Mouse (Mus musculus): ENCODE measurements around the gene Abca3. TPM values are rescaled to one million over a fixed set of nuclear protein-coding genes. Genes with fewer than 3 reads are reported as not detected.
"Not testable (repeated sequence)": the region's sequence is repeated elsewhere in the genome, so short reads cannot be mapped to it uniquely, and the experiment has no call there.

Abca3 gene
- polyA plus RNA-seq, 1 experiment from 2014 or later = 9.4 TPM

DNA sequence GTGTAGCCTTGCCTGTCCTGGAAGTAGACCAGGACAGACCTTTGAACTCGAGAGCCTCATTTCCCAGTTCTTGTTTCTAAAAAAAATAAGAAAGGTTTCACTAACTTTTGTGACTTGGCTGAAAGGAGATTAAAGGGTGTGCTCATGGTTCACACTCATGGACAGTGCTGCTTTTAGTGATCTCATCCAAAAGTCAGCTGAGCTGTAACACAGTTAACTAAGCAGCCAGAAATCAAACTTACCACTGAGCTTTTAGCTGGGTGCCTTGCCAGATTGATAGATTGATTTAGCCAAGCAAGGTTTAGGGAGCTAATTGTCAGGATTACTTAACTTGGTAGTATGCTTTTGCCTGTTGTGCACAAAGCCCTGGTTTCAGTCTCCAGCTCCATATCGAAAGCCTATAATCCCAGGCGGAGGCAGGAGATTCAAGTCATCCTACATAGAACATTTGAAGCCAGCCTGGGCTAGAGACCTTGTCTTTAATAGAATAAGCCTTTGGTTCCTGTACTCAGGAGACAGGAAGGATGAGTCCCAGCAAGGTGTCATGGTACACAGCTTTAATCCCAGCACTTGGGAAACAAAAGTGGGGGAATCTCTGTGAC, 64.4 kb downstream of the Abca3 start:
- Histone ChIP-seq H3K4me3 (peak overlapping the region; percentile 98), H3K27me3 (replicated peaks) (no peaks in the 10 kb centered on the region), H3K36me3 (peaks cover 56% of the 10 kb centered on the region), H3K9me3 (replicated peaks) (no peaks in the 10 kb centered on the region), H3K4me2 (peak overlapping the region; percentile 99), H3K4me1 (replicated peaks) (peaks cover 39% of the 10 kb centered on the region), H3K27ac (ENCODE audit: poor library complexity, severe bottlenecking) (no peak overlapping the region), H3K9ac (peak overlapping the region; percentile 94)
- 75% methylated on average over 3 of the region's 3 CpGs for WGBS
- ATAC-seq (ENCODE audit: insufficient number of reproducible peaks, low FRiP score) = no peak

DNA sequence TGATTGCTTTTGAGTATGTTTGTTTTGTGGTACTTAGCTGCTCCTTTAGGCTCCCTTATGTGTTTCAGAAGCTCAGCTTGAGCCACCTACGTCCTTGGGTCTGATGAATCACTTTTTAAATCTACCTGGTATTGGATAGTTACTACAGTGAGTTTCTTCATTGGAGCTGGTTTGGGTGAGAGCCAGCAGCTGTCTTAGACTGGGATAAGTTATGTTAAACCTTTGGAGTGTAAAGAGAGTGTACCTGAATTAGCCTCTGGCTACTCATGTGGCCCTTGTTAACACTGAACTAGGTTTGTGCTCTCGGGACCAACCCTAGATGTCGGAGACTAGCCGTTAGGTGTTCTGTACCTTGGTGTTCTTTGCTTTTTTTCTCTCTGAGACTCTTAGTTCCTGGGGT, 71.4 kb downstream of the Abca3 start:
- H3K9ac ChIP-seq = no peak overlapping the region
- WGBS = 95% methylated on average over 4 of the region's 4 CpGs
- H3K27me3 ChIP-seq (replicated peaks) = no peaks in the 10 kb centered on the region
- ATAC-seq (ENCODE audit: insufficient number of reproducible peaks, low FRiP score) = no peak
- peaks cover 6% of the 10 kb centered on the region; the same call in 1 of the 2 replicates for H3K4me1 ChIP-seq (replicated peaks)
- H3K4me2 ChIP-seq = no peak overlapping the region
- peaks cover 71% of the 10 kb centered on the region for H3K36me3 ChIP-seq
- H3K9me3 ChIP-seq (replicated peaks) = no peaks in the 10 kb centered on the region
- H3K27ac ChIP-seq (ENCODE audit: poor library complexity, severe bottlenecking) = no peak overlapping the region
- no peak overlapping the region for H3K4me3 ChIP-seq

DNA sequence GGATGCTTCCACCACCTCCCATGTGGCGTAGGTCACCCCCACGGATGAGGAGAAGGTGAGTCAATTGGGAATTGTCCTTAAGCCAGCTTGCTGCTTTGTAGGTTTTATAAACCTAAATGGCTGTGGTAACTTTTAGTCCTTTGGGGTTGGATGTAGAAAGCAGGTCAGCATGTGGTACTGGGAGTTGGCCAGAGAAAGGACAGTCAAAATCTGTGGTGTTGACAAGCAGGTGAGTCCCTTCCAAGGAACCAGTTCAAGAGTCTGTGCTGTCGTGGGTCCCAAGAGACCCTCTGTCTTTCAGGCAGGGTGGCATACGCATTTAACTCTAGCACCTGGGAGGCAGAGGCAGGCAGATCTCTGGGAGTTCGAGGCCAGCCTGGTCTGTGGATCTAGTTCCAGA, 72.7 kb downstream of the Abca3 start:
- 96% methylated on average over 5 of the region's 5 CpGs for WGBS
- Histone ChIP-seq H3K27me3 (replicated peaks) (no peaks in the 10 kb centered on the region), H3K9ac (no peak overlapping the region), H3K4me3 (no peak overlapping the region), H3K4me2 (no peak overlapping the region), H3K4me1 (replicated peaks) (peaks cover 14% of the 10 kb centered on the region), H3K9me3 (replicated peaks) (no peaks in the 10 kb centered on the region), H3K27ac (ENCODE audit: poor library complexity, severe bottlenecking) (no peak overlapping the region), H3K36me3 (peaks cover 57% of the 10 kb centered on the region)
- ATAC-seq (ENCODE audit: insufficient number of reproducible peaks, low FRiP score) = no peak

DNA sequence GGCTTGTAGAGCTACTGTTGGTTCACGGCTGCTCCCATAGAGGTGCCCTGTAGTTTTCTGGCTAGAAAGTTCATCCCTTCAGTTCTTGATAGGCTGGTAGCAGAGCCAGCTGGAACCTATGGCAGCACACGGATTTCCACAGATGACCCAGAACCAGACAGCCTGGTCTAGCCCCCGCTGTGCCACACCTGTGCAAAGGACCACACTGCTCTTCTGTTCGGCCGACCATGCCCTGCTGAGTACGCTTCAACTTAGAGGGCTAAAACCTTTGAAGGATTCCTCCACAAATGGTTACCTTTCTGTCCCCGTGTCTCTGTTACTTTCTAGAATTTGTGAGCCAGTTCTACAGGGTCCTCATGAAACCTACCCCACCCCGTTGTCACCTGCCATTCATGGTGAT, 73.6 kb downstream of the Abca3 start:
- H3K4me2 ChIP-seq; ATAC-seq (ENCODE audit: insufficient number of reproducible peaks, low FRiP score); H3K27me3 ChIP-seq (replicated peaks); H3K4me3 ChIP-seq; H3K9ac ChIP-seq; H3K27ac ChIP-seq (ENCODE audit: poor library complexity, severe bottlenecking); H3K9me3 ChIP-seq (replicated peaks): not testable (repeated sequence)
- 94% methylated on average over 6 of the region's 8 CpGs for WGBS
- Histone ChIP-seq H3K4me1 (replicated peaks) (peaks cover 22% of the 10 kb centered on the region), H3K36me3 (peaks cover 48% of the 10 kb centered on the region)

DNA sequence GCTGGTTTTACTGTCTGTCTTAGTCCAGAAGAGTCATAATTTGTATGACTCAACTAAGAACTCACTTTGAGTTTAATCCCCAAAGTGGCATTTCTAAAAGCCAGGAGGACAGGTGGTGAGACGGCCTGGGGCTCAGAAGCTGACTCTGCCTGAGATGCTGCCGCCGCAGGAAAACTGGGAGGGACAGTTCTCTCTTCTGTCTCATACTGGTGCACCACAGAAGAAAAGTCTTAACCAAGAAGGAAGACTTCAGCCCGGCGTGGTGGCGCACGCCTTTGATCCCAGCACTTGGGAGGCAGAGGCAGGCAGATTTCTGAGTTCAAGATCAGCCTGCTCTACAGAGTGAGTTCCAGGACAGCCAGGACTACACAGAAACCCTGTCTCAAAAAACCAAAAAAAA, 74.2 kb downstream of the Abca3 start:
- Histone ChIP-seq H3K4me3 (peak overlapping the region; percentile 80; the same call in 1 of the 2 replicates), H3K27me3 (replicated peaks) (no peaks in the 10 kb centered on the region), H3K4me1 (replicated peaks) (peaks cover 28% of the 10 kb centered on the region), H3K9ac (no peak overlapping the region), H3K4me2 (peak overlapping the region; percentile 66), H3K36me3 (peaks cover 43% of the 10 kb centered on the region), H3K9me3 (replicated peaks) (no peaks in the 10 kb centered on the region), H3K27ac (ENCODE audit: poor library complexity, severe bottlenecking) (peak overlapping the region; percentile 98; the same call in 1 of the 2 replicates)
- 90% methylated on average over 7 of the region's 7 CpGs for WGBS
- ATAC-seq (ENCODE audit: insufficient number of reproducible peaks, low FRiP score) = no peak

- under 1% methylated on average over 48 of the region's 48 CpGs for WGBS
- peak; percentile 97 for ATAC-seq (ENCODE audit: insufficient number of reproducible peaks, low FRiP score)
- H3K36me3 ChIP-seq = peaks cover 37% of the 10 kb centered on the region
- peak within 1 kb of the TSS; percentile 80 for H3K4me3 ChIP-seq
- peak within 1 kb of the TSS; percentile 92 for H3K9ac ChIP-seq
- no peaks in the 10 kb centered on the region for H3K9me3 ChIP-seq (replicated peaks)
- peak within 1 kb of the TSS; percentile 66 for H3K4me2 ChIP-seq
- H3K27me3 ChIP-seq (replicated peaks) = no peaks in the 10 kb centered on the region
- peaks cover 28% of the 10 kb centered on the region for H3K4me1 ChIP-seq (replicated peaks)
- H3K27ac ChIP-seq (ENCODE audit: poor library complexity, severe bottlenecking) = peak within 1 kb of the TSS; percentile 98
Measured at GRCm38 (mm10) chr17:24426471-24427169, 74.9 kb downstream of the Abca3 start, which contains the start of gene Eci1. Gene Eci1, plus strand, starts transcription at chr17:24426641.

- Histone ChIP-seq H3K27ac (ENCODE audit: poor library complexity, severe bottlenecking) (peak overlapping the region; percentile 98), H3K4me1 (replicated peaks) (peaks cover 28% of the 10 kb centered on the region), H3K9me3 (replicated peaks) (no peaks in the 10 kb centered on the region), H3K9ac (peak overlapping the region; percentile 92), H3K4me3 (peak overlapping the region; percentile 80), H3K4me2 (peak overlapping the region; percentile 66), H3K27me3 (replicated peaks) (no peaks in the 10 kb centered on the region), H3K36me3 (peaks cover 35% of the 10 kb centered on the region)
- ATAC-seq (ENCODE audit: insufficient number of reproducible peaks, low FRiP score) = 0 out of 2 replicates have a peak, but pooled peaks have one; percentile 27
- WGBS = 5% methylated on average over 8 of the region's 8 CpGs
Measured at GRCm38 (mm10) chr17:24427170-24427557, 75.4 kb downstream of the Abca3 start.

GRCm38 (mm10) chr17:24429201-24429983, 77.6 kb downstream of the Abca3 start:
- H3K36me3 ChIP-seq = peaks cover 33% of the 10 kb centered on the region
- H3K9ac ChIP-seq = peak overlapping the region; percentile 47
- 61% methylated on average over 14 of the region's 14 CpGs for WGBS
- H3K4me1 ChIP-seq (replicated peaks) = peaks cover 28% of the 10 kb centered on the region
- no peaks in the 10 kb centered on the region for H3K9me3 ChIP-seq (replicated peaks)
- peak overlapping the region; percentile 88 for H3K27ac ChIP-seq (ENCODE audit: poor library complexity, severe bottlenecking)
- H3K4me3 ChIP-seq = no peak overlapping the region; the same call in 1 of the 2 replicates
- peak overlapping the region; percentile 42 for H3K4me2 ChIP-seq
- no peaks in the 10 kb centered on the region for H3K27me3 ChIP-seq (replicated peaks)
- ATAC-seq (ENCODE audit: insufficient number of reproducible peaks, low FRiP score) = no peak

- H3K27ac ChIP-seq (ENCODE audit: poor library complexity, severe bottlenecking) = no peak overlapping the region
- no peak overlapping the region for H3K9ac ChIP-seq
- no peak overlapping the region for H3K4me2 ChIP-seq
- 81% methylated on average over 5 of the region's 5 CpGs for WGBS
- ATAC-seq (ENCODE audit: insufficient number of reproducible peaks, low FRiP score) = no peak
- H3K36me3 ChIP-seq = peaks cover 93% of the 10 kb centered on the region
- H3K9me3 ChIP-seq (replicated peaks) = no peaks in the 10 kb centered on the region
- H3K4me1 ChIP-seq (replicated peaks) = no peaks in the 10 kb centered on the region
- H3K4me3 ChIP-seq = no peak overlapping the region
- H3K27me3 ChIP-seq (replicated peaks) = no peaks in the 10 kb centered on the region
Measured at GRCm38 (mm10) chr17:24437016-24437415, 85.3 kb downstream of the Abca3 start.

DNA sequence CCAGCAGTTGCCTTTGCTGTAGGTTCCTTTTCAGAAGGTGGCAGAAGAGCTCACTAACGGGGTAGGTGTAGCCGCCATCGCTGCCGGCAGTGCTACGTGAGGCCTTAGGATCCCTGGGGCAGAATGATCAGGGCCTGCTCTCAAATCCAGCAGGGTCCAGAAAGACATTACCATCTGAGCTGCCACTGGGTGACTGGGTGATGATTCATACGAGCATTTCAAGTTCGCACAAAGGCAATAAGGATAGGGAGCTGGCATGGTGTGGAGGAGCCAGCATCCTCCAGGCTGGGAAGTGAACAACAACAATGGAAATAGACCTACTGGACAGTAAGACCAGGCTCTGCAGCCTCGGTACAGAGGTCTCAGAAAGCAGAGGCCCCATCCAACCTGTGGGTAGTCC, 88.6 kb downstream of the Abca3 start:
- 89% methylated on average over 8 of the region's 8 CpGs for WGBS
- H3K4me2 ChIP-seq = no peak overlapping the region
- no peak for ATAC-seq (ENCODE audit: insufficient number of reproducible peaks, low FRiP score)
- no peaks in the 10 kb centered on the region for H3K27me3 ChIP-seq (replicated peaks)
- no peaks in the 10 kb centered on the region for H3K9me3 ChIP-seq (replicated peaks)
- H3K4me3 ChIP-seq = no peak overlapping the region
- H3K36me3 ChIP-seq = peaks cover 94% of the 10 kb centered on the region
- no peak overlapping the region for H3K27ac ChIP-seq (ENCODE audit: poor library complexity, severe bottlenecking)
- H3K9ac ChIP-seq = no peak overlapping the region
- H3K4me1 ChIP-seq (replicated peaks) = no peaks in the 10 kb centered on the region

DNA sequence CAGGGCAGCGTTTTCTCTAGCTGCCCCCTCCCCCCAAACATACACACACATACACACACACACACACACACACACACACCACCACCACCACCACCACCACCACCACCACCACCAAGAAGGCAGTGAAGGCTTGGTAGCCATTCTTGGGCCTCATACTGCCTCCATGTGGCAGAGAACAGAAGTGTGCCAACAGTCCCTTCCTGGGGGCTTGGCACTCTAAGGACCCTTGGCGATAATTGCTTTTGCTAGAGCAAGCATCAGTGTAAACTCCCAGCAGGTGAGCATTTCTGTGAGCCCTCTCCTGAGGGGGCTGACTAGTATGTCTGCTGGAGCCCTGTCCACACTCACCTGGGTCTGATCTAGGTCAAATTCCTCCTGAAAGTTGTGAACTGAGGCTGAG, 89.4 kb downstream of the Abca3 start:
- H3K36me3 ChIP-seq = peaks cover 94% of the 10 kb centered on the region
- no peak for ATAC-seq (ENCODE audit: insufficient number of reproducible peaks, low FRiP score)

More for the DNA sequence above, 89.4 kb downstream of the Abca3 start:
- H3K4me3 ChIP-seq = no peak overlapping the region
- 57% methylated on average over 2 of the region's 2 CpGs for WGBS
- H3K4me1 ChIP-seq (replicated peaks) = no peaks in the 10 kb centered on the region
- no peak overlapping the region for H3K27ac ChIP-seq (ENCODE audit: poor library complexity, severe bottlenecking)
- H3K9ac ChIP-seq = no peak overlapping the region
- H3K4me2 ChIP-seq = no peak overlapping the region
- H3K27me3 ChIP-seq (replicated peaks) = no peaks in the 10 kb centered on the region
- H3K9me3 ChIP-seq (replicated peaks) = no peaks in the 10 kb centered on the region

All from heart, embryonic 12.5 days (tissue).